Mouse (Mus musculus): ENCODE results near the gene Mgat5b. TPM values are rescaled to one million over a fixed set of nuclear protein-coding genes. Genes with fewer than 3 reads are reported as not detected.

Gene Mgat5b
- total and polyA plus RNA-seq, 2 experiments from 2014 or later = 31.0 to 95.4 TPM

DNA sequence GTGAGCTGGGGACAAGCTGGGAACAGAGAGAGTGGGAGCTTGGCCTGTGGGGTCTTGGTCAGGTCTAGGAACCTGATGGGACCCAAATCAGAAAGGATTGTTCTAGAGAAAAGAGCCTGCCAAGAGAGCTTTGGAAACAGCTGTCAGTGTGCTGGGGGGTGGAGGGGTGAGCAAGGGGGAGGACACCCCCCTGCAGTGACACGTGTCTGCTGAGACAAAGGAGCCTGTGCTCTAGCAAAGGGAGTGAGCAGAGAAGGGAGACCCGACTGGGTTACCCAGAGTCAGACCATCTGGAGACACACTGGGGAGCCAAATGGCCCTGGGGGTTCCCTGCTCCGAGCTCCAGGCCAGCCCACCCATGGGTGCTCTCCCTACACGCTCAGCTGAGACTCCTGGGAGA, 54.2 kb downstream of the Mgat5b start:
- Histone ChIP-seq H3K4me2 (ENCODE audit: low read depth) (no peak overlapping the region), H3K27ac (ENCODE audit: low read depth, low read length) (peak overlapping the region; percentile 69), H3K4me1 (ENCODE audit: insufficient read depth) (no peaks in the 10 kb centered on the region), H3K36me3 (ENCODE audit: insufficient read depth) (peaks cover 66% of the 10 kb centered on the region), H3K27me3 (ENCODE audit: insufficient read depth, low read length) (no peaks in the 10 kb centered on the region), H3K9ac (0 out of 2 replicates have a peak overlapping the region, but pooled peaks have one; percentile 18), H3K9me3 (ENCODE audit: low read length) (no peaks in the 10 kb centered on the region), H3K4me3 (ENCODE audit: low read depth, low read length) (no peak overlapping the region)
- no peak for TF ChIP-seq CTCF (IDR thresholded peaks at IDR 0.05; ENCODE audit: low read depth)
- WGBS = 33% methylated on average over 4 of the region's 4 CpGs
- DNase-seq = peak; percentile 52
- ATAC-seq = peak; percentile 88

DNA sequence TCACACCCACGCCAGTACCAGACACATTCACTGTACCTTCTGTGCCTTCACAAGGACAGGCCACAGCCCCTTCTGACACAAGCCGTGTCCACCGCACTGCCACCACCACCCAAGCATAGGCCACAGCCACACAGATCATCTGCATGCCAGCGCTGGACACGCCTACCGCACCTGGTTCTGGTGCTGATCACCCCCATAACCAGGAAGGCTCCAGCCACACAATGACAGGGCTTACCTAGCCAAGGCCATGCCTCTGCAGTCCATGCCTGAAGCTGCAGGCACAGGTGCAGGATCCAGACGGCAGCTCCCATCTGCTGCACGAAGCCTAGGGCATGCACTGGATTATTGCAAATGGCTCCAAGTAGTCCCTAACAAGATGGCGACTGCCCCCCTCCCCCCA, 54.8 kb downstream of the Mgat5b start:
- Histone ChIP-seq H3K27me3 (ENCODE audit: insufficient read depth, low read length) (no peaks in the 10 kb centered on the region), H3K4me3 (ENCODE audit: low read depth, low read length) (no peak overlapping the region), H3K9ac (no peak overlapping the region), H3K4me2 (ENCODE audit: low read depth) (no peak overlapping the region), H3K4me1 (ENCODE audit: insufficient read depth) (no peaks in the 10 kb centered on the region), H3K27ac (ENCODE audit: low read depth, low read length) (peak overlapping the region; percentile 69; the same call in 1 of the 2 replicates), H3K9me3 (ENCODE audit: low read length) (no peaks in the 10 kb centered on the region), H3K36me3 (ENCODE audit: insufficient read depth) (peaks cover 66% of the 10 kb centered on the region)
- no peak for TF ChIP-seq CTCF (IDR thresholded peaks at IDR 0.05; ENCODE audit: low read depth)
- DNase-seq (no peak), ATAC-seq (no peak)
- WGBS = 90% methylated on average over 9 of the region's 9 CpGs

GRCm38 (mm10) chr11:116974341-116974740, 55.7 kb downstream of the Mgat5b start:
- DNase-seq (no peak), ATAC-seq (no peak)
- Histone ChIP-seq H3K4me3 (ENCODE audit: low read depth, low read length) (no peak overlapping the region), H3K9ac (no peak overlapping the region), H3K4me2 (ENCODE audit: low read depth) (no peak overlapping the region), H3K27me3 (ENCODE audit: insufficient read depth, low read length) (no peaks in the 10 kb centered on the region), H3K36me3 (ENCODE audit: insufficient read depth) (peaks cover 63% of the 10 kb centered on the region), H3K27ac (ENCODE audit: low read depth, low read length) (no peak overlapping the region), H3K4me1 (ENCODE audit: insufficient read depth) (no peaks in the 10 kb centered on the region), H3K9me3 (ENCODE audit: low read length) (no peaks in the 10 kb centered on the region)
- 92% methylated on average over 7 of the region's 7 CpGs for WGBS
- no peak for TF ChIP-seq CTCF (IDR thresholded peaks at IDR 0.05; ENCODE audit: low read depth)

GRCm38 (mm10) chr11:116980313-116980712, 61.6 kb downstream of the Mgat5b start:
- Histone ChIP-seq H3K9me3 (ENCODE audit: low read length) (no peaks in the 10 kb centered on the region), H3K4me1 (ENCODE audit: insufficient read depth) (no peaks in the 10 kb centered on the region; the same call in 1 of the 2 replicates), H3K27ac (ENCODE audit: low read depth, low read length) (0 out of 2 replicates have a peak overlapping the region, but pooled peaks have one; percentile 30), H3K4me2 (ENCODE audit: low read depth) (no peak overlapping the region), H3K9ac (no peak overlapping the region), H3K36me3 (ENCODE audit: insufficient read depth) (peaks cover 60% of the 10 kb centered on the region), H3K4me3 (ENCODE audit: low read depth, low read length) (no peak overlapping the region), H3K27me3 (ENCODE audit: insufficient read depth, low read length) (no peaks in the 10 kb centered on the region)
- TF ChIP-seq CTCF (IDR thresholded peaks at IDR 0.05; ENCODE audit: low read depth) = no peak
- DNase-seq = peak; percentile 46
- ATAC-seq = peak; percentile 25; the same call in 1 of the 2 replicates
- WGBS = 37% methylated on average over 5 of the region's 5 CpGs

DNA sequence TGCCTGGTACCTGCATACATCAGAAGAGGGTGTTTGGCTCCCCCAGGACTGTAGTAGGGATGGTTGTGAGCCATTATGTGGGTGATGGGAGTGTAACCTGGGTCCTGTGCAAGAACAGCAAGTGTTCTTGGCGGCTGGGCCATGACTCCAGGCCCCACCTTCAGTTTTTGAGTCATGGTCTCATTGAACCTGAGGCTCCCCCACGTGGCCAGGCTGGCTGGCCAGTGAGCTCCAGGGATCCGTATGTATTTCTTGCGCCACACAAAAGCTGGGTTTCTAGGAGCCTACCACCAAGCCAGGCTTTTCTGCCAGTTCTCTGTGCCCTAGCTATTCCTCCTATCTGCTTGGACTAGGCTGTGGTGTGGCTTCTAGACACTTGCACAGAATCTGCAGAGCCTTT, 63.9 kb downstream of the Mgat5b start:
- H3K9me3 ChIP-seq (ENCODE audit: low read length) = no peaks in the 10 kb centered on the region
- no peaks in the 10 kb centered on the region; the same call in 1 of the 2 replicates for H3K4me1 ChIP-seq (ENCODE audit: insufficient read depth)
- peaks cover 61% of the 10 kb centered on the region for H3K36me3 ChIP-seq (ENCODE audit: insufficient read depth)
- no peak overlapping the region for H3K9ac ChIP-seq
- TF ChIP-seq CTCF (IDR thresholded peaks at IDR 0.05; ENCODE audit: low read depth) = no peak
- WGBS = 47% methylated on average over 4 of the region's 4 CpGs
- no peak overlapping the region for H3K4me2 ChIP-seq (ENCODE audit: low read depth)
- H3K27ac ChIP-seq (ENCODE audit: low read depth, low read length) = no peak overlapping the region
- H3K4me3 ChIP-seq (ENCODE audit: low read depth, low read length) = no peak overlapping the region
- ATAC-seq (no peak), DNase-seq (no peak)
- no peaks in the 10 kb centered on the region for H3K27me3 ChIP-seq (ENCODE audit: insufficient read depth, low read length)

DNA sequence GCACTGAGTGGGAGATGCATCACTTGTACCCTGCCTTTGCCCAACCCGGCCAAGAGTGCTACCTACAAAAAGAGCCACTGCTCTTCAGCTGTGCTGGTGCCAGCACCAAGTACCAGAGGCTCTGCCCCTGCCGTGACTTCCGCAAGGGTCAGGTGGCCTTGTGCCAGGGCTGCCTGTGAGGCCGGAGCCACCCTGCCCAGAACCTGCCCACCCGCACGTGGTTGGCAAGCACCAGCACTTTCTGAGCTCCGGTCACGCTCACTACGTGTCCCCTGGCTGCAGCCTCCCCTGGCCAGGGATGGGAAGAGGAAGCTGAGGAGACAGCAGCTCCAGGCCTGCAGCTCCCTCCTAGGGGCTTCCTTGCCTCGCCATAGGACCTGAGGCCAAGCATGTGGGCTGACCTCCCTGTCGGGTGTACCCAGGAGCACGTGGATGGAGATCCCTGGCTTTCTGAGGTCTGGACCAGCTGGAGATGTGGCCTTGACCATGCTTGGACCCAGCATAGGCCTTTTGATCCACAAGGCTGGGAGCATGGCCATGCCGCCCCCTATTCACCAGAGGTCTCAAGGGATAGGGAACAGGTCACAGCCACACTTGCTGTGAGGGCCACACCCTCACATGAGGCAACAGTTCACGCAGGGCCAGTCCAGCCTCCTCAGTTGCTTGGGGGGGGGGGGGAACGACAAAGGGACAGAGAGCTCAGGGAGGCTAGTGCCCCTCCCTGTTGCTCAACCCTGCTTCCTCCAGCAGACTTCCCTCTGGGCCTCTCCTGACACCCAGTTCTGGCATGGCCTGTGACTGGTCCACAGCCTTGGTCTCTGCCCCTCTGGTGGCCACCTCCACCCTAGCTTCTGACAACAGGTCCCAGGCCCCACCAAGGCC, 67.1 kb downstream of the Mgat5b start:
- H3K9ac ChIP-seq = no peak overlapping the region
- ATAC-seq (no peak), DNase-seq (no peak)
- no peak overlapping the region for H3K4me3 ChIP-seq (ENCODE audit: low read depth, low read length)
- no peak overlapping the region for H3K27ac ChIP-seq (ENCODE audit: low read depth, low read length)
- no peaks in the 10 kb centered on the region for H3K27me3 ChIP-seq (ENCODE audit: insufficient read depth, low read length)
- no peaks in the 10 kb centered on the region for H3K4me1 ChIP-seq (ENCODE audit: insufficient read depth)
- no peak overlapping the region for H3K4me2 ChIP-seq (ENCODE audit: low read depth)
- H3K36me3 ChIP-seq (ENCODE audit: insufficient read depth) = peaks cover 46% of the 10 kb centered on the region
- WGBS = 78% methylated on average over 15 of the region's 15 CpGs
- no peak for TF ChIP-seq CTCF (IDR thresholded peaks at IDR 0.05; ENCODE audit: low read depth)
- H3K9me3 ChIP-seq (ENCODE audit: low read length) = no peaks in the 10 kb centered on the region

- peak; percentile 62 for ATAC-seq
- Histone ChIP-seq H3K4me3 (ENCODE audit: low read depth, low read length) (no peak overlapping the region), H3K4me1 (ENCODE audit: insufficient read depth) (no peaks in the 10 kb centered on the region), H3K9me3 (ENCODE audit: low read length) (no peaks in the 10 kb centered on the region), H3K36me3 (ENCODE audit: insufficient read depth) (peaks cover 33% of the 10 kb centered on the region), H3K27ac (ENCODE audit: low read depth, low read length) (no peak overlapping the region), H3K4me2 (ENCODE audit: low read depth) (no peak overlapping the region), H3K27me3 (ENCODE audit: insufficient read depth, low read length) (no peaks in the 10 kb centered on the region), H3K9ac (no peak overlapping the region)
- no peak for TF ChIP-seq CTCF (IDR thresholded peaks at IDR 0.05; ENCODE audit: low read depth)
- 12% methylated on average over 8 of the region's 8 CpGs for WGBS
- DNase-seq = no peak
Measured at GRCm38 (mm10) chr11:116988131-116988530, 69.5 kb downstream of the Mgat5b start.
